Mouse (Mus musculus) MEL (cell line): ENCODE data around the gene Gnb3. TPM values are rescaled to one million over a fixed set of nuclear protein-coding genes. Genes with fewer than 3 reads are reported as not detected.

Source experiments
- DNase-seq: peaks from one replicate; pipeline ENCODE4 v3.0.0; 2011; ENCODE audit warnings: low read depth, low spot score
- H3K27ac ChIP-seq: 2 replicates; pipeline ENCODE4 v1.5.1; 2012; ENCODE audit warnings: low read depth, mild to moderate bottlenecking, control low read depth, low read length, moderate library complexity; ENCODE audit not compliant: control insufficient read depth
- H3K27me3 ChIP-seq, 2 experiments: fragments of 150-350 bp in 1 of 2; sonication (generic) in 1 of 2; 2 replicates each; pipeline ENCODE4 v1.6.1; 2012; ENCODE audit warnings: low read length in 2 of 2, mild to moderate bottlenecking in 2 of 2, improper control_type of control experiment in 1 of 2, moderate library complexity in 1 of 2; ENCODE audit not compliant: insufficient read depth in 2 of 2, control insufficient read depth in 1 of 2
- H3K36me3 ChIP-seq, 2 experiments: 2 replicates each; pipeline ENCODE4 v1.6.1; 2012 to 2014; ENCODE audit warnings: low read length in 2 of 2, improper control_type of control experiment in 1 of 2, inconsistent platforms in 1 of 2, mild to moderate bottlenecking in 1 of 2; ENCODE audit not compliant: insufficient read depth in 2 of 2, control insufficient read depth in 1 of 2
- H3K4me1 ChIP-seq, 2 experiments: fragments of 150-350 bp in 1 of 2; sonication (generic) in 1 of 2; 2 replicates each; pipeline ENCODE4 v1.6.1; 2012; ENCODE audit warnings: low read length in 2 of 2, improper control_type of control experiment in 1 of 2, mild to moderate bottlenecking in 1 of 2; ENCODE audit not compliant: insufficient read depth in 2 of 2, control insufficient read depth in 1 of 2
- H3K4me3 ChIP-seq, 2 experiments: fragments of 150-350 bp in 1 of 2; sonication (generic) in 1 of 2; 2 replicates each; pipeline ENCODE4 v1.5.1; 2012; ENCODE audit warnings: low read depth in 2 of 2, low read length in 2 of 2, mild to moderate bottlenecking in 2 of 2, moderate library complexity in 2 of 2, control low read depth in 1 of 2, improper control_type of control experiment in 1 of 2; ENCODE audit not compliant: control insufficient read depth in 1 of 2, insufficient read depth in 1 of 2
- H3K79me2 ChIP-seq: 2 replicates; pipeline ENCODE4 v1.6.1; 2012; ENCODE audit warnings: mild to moderate bottlenecking, low read length, moderate library complexity; ENCODE audit not compliant: control insufficient read depth, poor library complexity, insufficient read depth
- H3K9ac ChIP-seq: 2 replicates; pipeline ENCODE4 v1.6.1; 2012; ENCODE audit warnings: low read depth, mild to moderate bottlenecking, control low read depth, low read length, moderate library complexity; ENCODE audit not compliant: control insufficient read depth, poor library complexity, severe bottlenecking
- H3K9me3 ChIP-seq: fragments of 150-350 bp; sonication (generic); replicated peaks from 2 replicates; pipeline ENCODE4 v1.6.1; 2012; ENCODE audit warnings: mild to moderate bottlenecking, low read length, improper control_type of control experiment, moderate library complexity; ENCODE audit not compliant: insufficient read depth
- BHLHE40 ChIP-seq: IDR thresholded peaks from 2 replicates; pipeline ENCODE4 v1.6.1; 2012; ENCODE audit warnings: low read depth, mild to moderate bottlenecking, inconsistent platforms, low read length, improper control_type of control experiment, borderline replicate concordance
- CHD1 ChIP-seq: IDR thresholded peaks from 2 replicates; pipeline ENCODE4 v1.6.1; 2012; ENCODE audit warnings: low read depth, mild to moderate bottlenecking, inconsistent platforms, low read length, improper control_type of control experiment
- CTCF ChIP-seq, 3 experiments: IDR thresholded peaks in 2 of 3; conservative IDR thresholded peaks in 1 of 3; 2 replicates each; pipeline ENCODE4 v1.5.1; 2011 to 2012; ENCODE audit warnings: low read length in 3 of 3, low read depth in 2 of 3, mild to moderate bottlenecking in 2 of 3, improper control_type of control experiment in 1 of 3, inconsistent platforms in 1 of 3, mixed read lengths in 1 of 3, moderate library complexity in 1 of 3; ENCODE audit not compliant: control insufficient read depth in 1 of 3, insufficient read depth in 1 of 3, poor library complexity in 1 of 3, severe bottlenecking in 1 of 3
- E2F4 ChIP-seq: IDR thresholded peaks from 2 replicates; pipeline ENCODE4 v1.6.1; 2011; ENCODE audit warnings: low read depth, low read length, improper control_type of control experiment, borderline replicate concordance
- ETS1 ChIP-seq: IDR thresholded peaks from 2 replicates; pipeline ENCODE4 v1.6.1; 2012; ENCODE audit warnings: low read depth, mild to moderate bottlenecking, inconsistent platforms, low read length, improper control_type of control experiment, moderate library complexity
- GATA1 ChIP-seq: IDR thresholded peaks from 2 replicates; pipeline ENCODE4 v1.6.1; 2011; ENCODE audit warnings: low read depth, low read length, improper control_type of control experiment
- HCFC1 ChIP-seq: IDR thresholded peaks from 2 replicates; pipeline ENCODE4 v1.6.1; 2012; ENCODE audit warnings: low read depth, mild to moderate bottlenecking, inconsistent platforms, low read length, improper control_type of control experiment, moderate library complexity
- JUND ChIP-seq: IDR thresholded peaks from 2 replicates; pipeline ENCODE4 v1.6.1; 2011; ENCODE audit warnings: low read depth, mild to moderate bottlenecking, improper control_type of control experiment, low read length
- MAFK ChIP-seq: IDR thresholded peaks from 2 replicates; pipeline ENCODE4 v1.6.1; 2011; ENCODE audit warnings: low read depth, mild to moderate bottlenecking, low read length, improper control_type of control experiment, borderline replicate concordance
- MAX ChIP-seq: IDR thresholded peaks from 2 replicates; pipeline ENCODE4 v1.6.1; 2011; ENCODE audit warnings: low read length, improper control_type of control experiment
- MAZ ChIP-seq: IDR thresholded peaks from 2 replicates; pipeline ENCODE4 v1.6.1; 2012; ENCODE audit warnings: low read depth, mild to moderate bottlenecking, inconsistent platforms, low read length, improper control_type of control experiment
- MEF2A ChIP-seq: IDR thresholded peaks from 2 replicates; pipeline ENCODE4 v1.6.1; 2014; ENCODE audit warnings: low read depth, mild to moderate bottlenecking, inconsistent platforms, low read length, improper control_type of control experiment; ENCODE audit not compliant: poor library complexity, insufficient replicate concordance, severe bottlenecking; ENCODE audit errors: extremely low read depth
- MXI1 ChIP-seq: IDR thresholded peaks from 2 replicates; pipeline ENCODE4 v1.6.1; 2011; ENCODE audit warnings: mild to moderate bottlenecking, low read depth, low read length, improper control_type of control experiment
- RAD21 ChIP-seq: IDR thresholded peaks from 2 replicates; pipeline ENCODE4 v1.6.1; 2011; ENCODE audit warnings: mild to moderate bottlenecking, low read depth, low read length, improper control_type of control experiment
- RCOR1 ChIP-seq: IDR thresholded peaks from 2 replicates; pipeline ENCODE4 v1.6.1; 2012; ENCODE audit warnings: low read depth, mild to moderate bottlenecking, inconsistent platforms, low read length, improper control_type of control experiment
- SIN3A ChIP-seq: IDR thresholded peaks from 2 replicates; pipeline ENCODE4 v1.6.1; 2012; ENCODE audit warnings: low read length, improper control_type of control experiment, inconsistent platforms
- SMC3 ChIP-seq: IDR thresholded peaks from 2 replicates; pipeline ENCODE4 v1.6.1; 2011; ENCODE audit warnings: low read depth, low read length, improper control_type of control experiment
- UBTF ChIP-seq: IDR thresholded peaks from 2 replicates; pipeline ENCODE4 v1.6.1; 2012; ENCODE audit warnings: low read depth, mild to moderate bottlenecking, inconsistent platforms, low read length, improper control_type of control experiment, moderate library complexity, borderline replicate concordance; ENCODE audit not compliant: insufficient read depth
- USF1 ChIP-seq: IDR thresholded peaks from 2 replicates; pipeline ENCODE4 v1.6.1; 2014; ENCODE audit warnings: low read depth, mild to moderate bottlenecking, inconsistent platforms, low read length, improper control_type of control experiment, moderate library complexity
- USF2 ChIP-seq, 2 experiments: IDR thresholded peaks; 2 replicates each; pipeline ENCODE4 v1.6.1; 2011 to 2012; ENCODE audit warnings: improper control_type of control experiment in 2 of 2, low read length in 2 of 2, borderline replicate concordance in 1 of 2, inconsistent platforms in 1 of 2, low read depth in 1 of 2, mild to moderate bottlenecking in 1 of 2; ENCODE audit not compliant: insufficient read depth in 1 of 2
- ZC3H11A ChIP-seq: IDR thresholded peaks from 2 replicates; pipeline ENCODE4 v1.6.1; 2012; ENCODE audit warnings: low read depth, mild to moderate bottlenecking, inconsistent platforms, low read length, improper control_type of control experiment
- ZKSCAN1 ChIP-seq: IDR thresholded peaks from 2 replicates; pipeline ENCODE4 v1.6.1; 2012; ENCODE audit warnings: low read depth, mild to moderate bottlenecking, inconsistent platforms, low read length, improper control_type of control experiment, moderate library complexity
- ZMIZ1 ChIP-seq: IDR thresholded peaks from 2 replicates; pipeline ENCODE4 v1.6.1; 2012; ENCODE audit warnings: low read depth, mild to moderate bottlenecking, inconsistent platforms, low read length, improper control_type of control experiment, moderate library complexity
- ZNF384 ChIP-seq: IDR thresholded peaks from 2 replicates; pipeline ENCODE4 v1.6.1; 2012; ENCODE audit warnings: low read depth, mild to moderate bottlenecking, inconsistent platforms, low read length, improper control_type of control experiment
- polyA plus RNA-seq, 2 experiments: library from polyadenylated mRNA; stranded (reverse) in 1 of 2; unstranded in 1 of 2; fragments of >175 nt in 1 of 2; fragments of >200 nt in 1 of 2; gene quantifications; 2 replicates each; pipeline versions ENCODE4 v1.2.1 to v1.2.4; 2012; ENCODE audit warnings: low replicate concordance in 2 of 2, low read depth in 1 of 2; ENCODE audit not compliant: insufficient read length in 2 of 2, insufficient read depth in 1 of 2, missing spikeins in 1 of 2
- total RNA-seq: library from RNA; depleted of rRNA; stranded (reverse); fragments of 300-350 nt; gene quantifications from 2 replicates; pipeline ENCODE4 v1.2.3, GENCODE M21; 2012

Gnb3 gene
- total and polyA plus RNA-seq, 3 experiments, result 0.08 to 0.21 TPM; not detected in 1

DNA sequence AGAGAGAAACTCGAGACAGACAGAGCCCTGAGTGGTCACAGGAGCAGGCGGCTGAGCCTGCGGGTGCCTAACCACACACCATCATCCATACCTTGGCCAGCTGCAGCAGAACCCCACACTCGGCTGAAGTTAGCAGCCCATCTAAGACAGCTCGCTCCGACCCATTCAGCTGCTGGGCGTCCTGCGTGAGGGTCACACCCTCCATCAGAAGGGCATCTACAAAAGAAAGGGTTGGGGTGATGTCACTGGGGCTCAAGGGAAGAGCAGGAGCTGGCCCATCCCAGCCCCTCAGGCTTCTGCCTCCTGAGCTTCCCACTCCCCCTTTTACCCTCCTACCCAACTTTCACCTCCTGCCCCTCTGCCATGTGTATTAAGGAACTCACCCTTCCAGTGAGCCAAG is 10.5 kb upstream of the Gnb3 start:
- TF ChIP-seq USF2 (IDR thresholded peaks at IDR 0.05; ENCODE audit: borderline replicate concordance in 1 of 2, insufficient read depth in 1 of 2, low read depth in 1 of 2, low read length in 2 of 2) (no peak), GATA1 (no peak), ZC3H11A (no peak), CHD1 (no peak), HCFC1 (no peak), RCOR1 (no peak), ZNF384 (no peak), MAZ (no peak), ZKSCAN1 (no peak), RAD21 (no peak), MAX (no peak), SIN3A (no peak), USF1 (no peak), E2F4 (no peak), JUND (no peak), ETS1 (no peak), UBTF (no peak), CTCF (IDR thresholded peaks at IDR 0.05 in 2 of 3, conservative IDR thresholded peaks at IDR 0.05 in 1 of 3; ENCODE audit: control insufficient read depth in 1 of 3, insufficient read depth in 1 of 3, low read depth in 2 of 3, low read length in 3 of 3, poor library complexity in 1 of 3, severe bottlenecking in 1 of 3) (no peak), ZMIZ1 (no peak), MEF2A (no peak)
- Histone ChIP-seq H3K4me3 (no peak overlapping the region), H3K79me2 (no peaks in the 10 kb centered on the region), H3K27ac (no peak overlapping the region), H3K9ac (no peak overlapping the region), H3K36me3 (no peaks in the 10 kb centered on the region), H3K9me3 (no peaks in the 10 kb centered on the region), H3K27me3 (peaks cover 16 to 17% of the 10 kb centered on the region in 2 experiments), H3K4me1 (no peaks in the 10 kb centered on the region)
- no peak for DNase-seq

DNA sequence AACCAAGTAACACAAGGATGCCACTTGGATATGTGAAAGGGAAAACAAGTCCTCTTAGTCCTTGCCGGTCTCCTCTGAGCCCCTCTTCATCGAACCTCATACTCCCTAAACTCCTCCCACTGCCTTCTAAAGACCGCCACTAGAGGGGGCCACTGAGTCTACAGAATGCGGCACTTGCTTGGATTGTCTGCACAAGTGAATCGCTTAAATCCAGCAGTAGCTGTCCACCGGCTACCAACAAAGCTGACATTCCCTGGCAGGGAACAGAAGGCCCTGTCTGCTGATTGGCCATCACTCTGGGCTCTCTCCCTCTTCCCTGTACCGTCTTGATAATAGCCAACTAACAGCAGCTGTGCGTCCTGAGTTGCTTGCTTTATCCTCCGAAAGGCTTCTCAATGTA is 7.2 kb upstream of the Gnb3 start:
- no peak overlapping the region for H3K4me3 ChIP-seq
- TF ChIP-seq CTCF (IDR thresholded peaks at IDR 0.05 in 2 of 3, conservative IDR thresholded peaks at IDR 0.05 in 1 of 3; ENCODE audit: control insufficient read depth in 1 of 3, insufficient read depth in 1 of 3, low read depth in 2 of 3, low read length in 3 of 3, poor library complexity in 1 of 3, severe bottlenecking in 1 of 3) (peak; percentile 90 to 97 (median 94)), ZC3H11A (peak; percentile 37; the same call in 1 of the 2 replicates), SMC3 (peak; percentile 70), RAD21 (peak; percentile 55), HCFC1 (peak; percentile 27; the same call in 1 of the 2 replicates), MAFK (no peak), MXI1 (no peak), BHLHE40 (0 out of 2 replicates have a peak, but pooled peaks have one; percentile 26)

More for the DNA sequence above, 7.2 kb upstream of the Gnb3 start:
- no peak overlapping the region for H3K9ac ChIP-seq
- no peaks in the 10 kb centered on the region for H3K9me3 ChIP-seq
- no peaks in the 10 kb centered on the region for H3K4me1 ChIP-seq
- DNase-seq, result peak; percentile 89
- H3K79me2 ChIP-seq, result no peaks in the 10 kb centered on the region
- H3K27me3 ChIP-seq, result peaks cover 12% of the 10 kb centered on the region in 2 experiments; a peak in 3 of 4 replicates
- H3K36me3 ChIP-seq, result no peaks in the 10 kb centered on the region
- H3K27ac ChIP-seq, result no peak overlapping the region
